Mouse (Mus musculus) G1E (cell line): ENCODE data around the gene Tbc1d8. TPM values are rescaled to one million over a fixed set of nuclear protein-coding genes. Genes with fewer than 3 reads are reported as not detected.

Experiments
- ATAC-seq: 2 replicates; pipeline ENCODE4 v1.8.0; 2016; ENCODE audit warnings: mild to moderate bottlenecking; ENCODE audit not compliant: insufficient number of reproducible peaks, poor library complexity, low FRiP score, severe bottlenecking; ENCODE audit errors: extremely low read depth
- DNase-seq: peaks from one replicate; pipeline ENCODE4 v3.0.0; 2012; ENCODE audit warnings: low spot score
- H3K27me3 ChIP-seq: 2 replicates; pipeline ENCODE4 v1.6.1; 2012; ENCODE audit warnings: mild to moderate bottlenecking, low read length, inconsistent platforms; ENCODE audit not compliant: insufficient read depth
- H3K36me3 ChIP-seq: replicated peaks from 2 replicates; pipeline ENCODE3; 2012; ENCODE audit warnings: mild to moderate bottlenecking, inconsistent platforms
- H3K4me1 ChIP-seq: 2 replicates; pipeline ENCODE4 v1.6.1; 2012; ENCODE audit warnings: low read depth, low read length, inconsistent platforms, mixed read lengths; ENCODE audit not compliant: insufficient read depth
- H3K4me3 ChIP-seq: 2 replicates; pipeline ENCODE4 v1.5.1; 2012; ENCODE audit warnings: low read depth, mild to moderate bottlenecking, inconsistent platforms, low read length, moderate library complexity, mixed read lengths
- H3K9me3 ChIP-seq: replicated peaks from 2 replicates; pipeline ENCODE4 v1.6.1; 2012; ENCODE audit warnings: inconsistent platforms
- CTCF ChIP-seq: IDR thresholded peaks from 2 replicates; pipeline ENCODE4 v1.5.1; 2012; ENCODE audit warnings: low read depth, low read length, inconsistent platforms, mixed read lengths
- GATA1 ChIP-seq: IDR thresholded peaks from 2 replicates; pipeline ENCODE4 v1.6.1; 2012; ENCODE audit warnings: borderline replicate concordance, low read length, inconsistent platforms, mixed read lengths
- GATA2 ChIP-seq: IDR thresholded peaks from 2 replicates; pipeline ENCODE4 v1.6.1; 2012; ENCODE audit warnings: low read depth, low read length, inconsistent platforms, borderline replicate concordance
- POLR2AphosphoS5 ChIP-seq: IDR thresholded peaks from 2 replicates; pipeline ENCODE4 v1.6.1; 2012; ENCODE audit warnings: low read depth, low read length, inconsistent platforms; ENCODE audit not compliant: insufficient replicate concordance
- TAL1 ChIP-seq: conservative IDR thresholded peaks from 2 replicates; pipeline ENCODE4 v1.6.1; 2012; ENCODE audit warnings: low read depth, low read length, inconsistent platforms, mixed read lengths
- polyA plus RNA-seq: library from polyadenylated mRNA; stranded (reverse); fragments of >175 nt; gene quantifications from 2 replicates; pipeline ENCODE4 v1.2.3, GENCODE M21; 2012
- total RNA-seq, 2 experiments: library from RNA; stranded (forward) in 1 of 2; stranded (reverse) in 1 of 2; fragments of 200-1000 nt in 1 of 2; fragments of >200 nt in 1 of 2; fragmentation: Nextera tagmentation in 1 of 2; gene quantifications; 2 replicates each; pipeline ENCODE4 v1.2.3; 2014 to 2017

Tbc1d8 gene
- total RNA-seq (2014; fragmentation: Nextera tagmentation) (3.5 and 5.7 TPM in 2 replicates), total RNA-seq (2017) (6.9 and 8.4 TPM in 2 replicates), polyA plus RNA-seq (3.9 TPM in 2 replicates)

- TF ChIP-seq POLR2AphosphoS5 (no peak), GATA2 (no peak), CTCF (no peak), TAL1 (no peak), GATA1 (no peak)
- peaks cover 3% of the 10 kb centered on the region for H3K9me3 ChIP-seq
- no peaks in the 10 kb centered on the region for H3K27me3 ChIP-seq
- peaks cover 64% of the 10 kb centered on the region for H3K4me1 ChIP-seq
- peak; percentile 100 for DNase-seq
- peak within 1 kb of the TSS; percentile 82 for H3K4me3 ChIP-seq
- peak; percentile 77 for ATAC-seq
- H3K36me3 ChIP-seq: peaks cover 24% of the 10 kb centered on the region
These were observed at the start of gene Tbc1d8 for GRCm38 (mm10) chr1:39478057-39478895. Tbc1d8 (minus strand) TSS chr1:39478755.

- Histone ChIP-seq H3K9me3 (no peaks in the 10 kb centered on the region), H3K36me3 (no peaks in the 10 kb centered on the region), H3K27me3 (peaks cover 26% of the 10 kb centered on the region), H3K4me3 (no peak overlapping the region), H3K4me1 (peaks cover 21% of the 10 kb centered on the region)
- no peak for DNase-seq
- ATAC-seq: no peak
- TF ChIP-seq TAL1 (no peak), POLR2AphosphoS5 (no peak), CTCF (no peak), GATA1 (no peak), GATA2 (no peak)
These were observed 49.8 kb upstream of the Tbc1d8 start for GRCm38 (mm10) chr1:39528319-39528718.

DNA sequence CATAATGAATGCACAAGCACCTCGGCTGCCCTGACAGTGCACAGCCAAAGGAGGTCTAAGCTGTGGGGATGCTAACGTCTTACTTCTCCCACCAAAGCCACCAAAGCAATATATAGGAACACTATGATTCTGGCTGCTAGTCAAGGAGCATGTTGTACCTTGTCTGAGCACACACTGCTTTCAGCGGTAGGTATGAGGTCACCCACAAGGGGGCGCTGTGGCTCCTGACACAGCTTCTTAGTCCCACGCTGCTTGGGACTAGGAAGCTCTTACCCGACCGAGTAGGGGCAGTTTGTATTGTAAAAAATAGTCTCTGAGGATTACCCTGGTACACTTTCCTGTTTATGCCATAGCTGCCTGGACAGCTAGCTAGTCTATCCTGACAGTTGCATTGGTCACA lies 48.9 kb upstream of the Tbc1d8 start:
- Histone ChIP-seq H3K27me3 (peaks cover 26% of the 10 kb centered on the region), H3K36me3 (no peaks in the 10 kb centered on the region), H3K9me3 (no peaks in the 10 kb centered on the region), H3K4me3 (no peak overlapping the region), H3K4me1 (peaks cover 19% of the 10 kb centered on the region)
- no peak for TF ChIP-seq GATA2
- TF ChIP-seq GATA1: no peak
- TF ChIP-seq POLR2AphosphoS5: no peak
- no peak for TF ChIP-seq TAL1
- peak; percentile 97 for TF ChIP-seq CTCF
- DNase-seq (peak; percentile 68), ATAC-seq (peak; percentile 43; the same call in 1 of the 2 replicates)

GRCm38 (mm10) chr1:39526371-39527167 lies 48.0 kb upstream of the Tbc1d8 start:
- DNase-seq (no peak), ATAC-seq (no peak)

GRCm38 (mm10) chr1:39525763-39526162 lies 47.2 kb upstream of the Tbc1d8 start:
- no peaks in the 10 kb centered on the region for H3K36me3 ChIP-seq
- H3K4me3 ChIP-seq: no peak overlapping the region
- peaks cover 31% of the 10 kb centered on the region for H3K27me3 ChIP-seq
- peaks cover 19% of the 10 kb centered on the region for H3K4me1 ChIP-seq
- DNase-seq (no peak), ATAC-seq (no peak)
- TF ChIP-seq GATA1 (no peak), GATA2 (no peak), CTCF (no peak), POLR2AphosphoS5 (no peak), TAL1 (no peak)
- no peaks in the 10 kb centered on the region for H3K9me3 ChIP-seq

More at GRCm38 (mm10) chr1:39526371-39527167, 48.0 kb upstream of the Tbc1d8 start:
- H3K4me3 ChIP-seq: no peak overlapping the region
- peaks cover 19% of the 10 kb centered on the region for H3K4me1 ChIP-seq
- H3K36me3 ChIP-seq: no peaks in the 10 kb centered on the region
- H3K27me3 ChIP-seq: peaks cover 27% of the 10 kb centered on the region
- H3K9me3 ChIP-seq: no peaks in the 10 kb centered on the region
- TF ChIP-seq GATA1: no peak
- TF ChIP-seq CTCF: no peak
- no peak for TF ChIP-seq GATA2
- TF ChIP-seq POLR2AphosphoS5: no peak
- no peak for TF ChIP-seq TAL1

DNA sequence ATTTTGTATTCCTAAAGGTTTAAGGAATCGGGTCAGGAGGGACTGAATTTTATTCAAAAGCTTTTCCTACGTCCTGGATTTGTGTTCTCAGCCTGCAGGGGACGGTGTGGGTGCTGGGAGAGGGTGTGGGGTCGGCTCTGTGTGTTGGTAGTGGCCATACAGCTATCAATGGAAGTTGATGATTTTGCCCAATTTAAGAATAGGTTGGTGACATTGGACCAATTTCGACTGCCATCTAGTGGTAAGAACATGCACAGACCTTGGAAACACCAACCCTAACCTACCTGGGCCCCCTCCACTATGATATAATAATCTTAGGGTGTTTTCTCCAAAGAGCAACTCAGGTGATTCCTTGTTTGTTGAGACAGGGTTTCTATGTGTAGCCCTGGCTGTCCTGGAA lies 44.0 kb upstream of the Tbc1d8 start:
- Histone ChIP-seq H3K4me1 (peaks cover 7% of the 10 kb centered on the region), H3K36me3 (no peaks in the 10 kb centered on the region), H3K27me3 (peaks cover 33% of the 10 kb centered on the region), H3K9me3 (peaks cover 9% of the 10 kb centered on the region), H3K4me3 (no peak overlapping the region)
- ATAC-seq (no peak; the same call in 1 of the 2 replicates), DNase-seq (peak; percentile 48)
- no peak for TF ChIP-seq POLR2AphosphoS5
- peak; percentile 61 for TF ChIP-seq CTCF
